Mouse (Mus musculus) embryonic facial prominence, embryonic 11.5 days (tissue): ENCODE data around the gene Htr5b. TPM values are rescaled to one million over a fixed set of nuclear protein-coding genes. Genes with fewer than 3 reads are reported as not detected.

Experiments
- ATAC-seq: fragments of 200-750 bp; cut with Nextera tagmentation; replicated peaks from 2 replicates; pipeline ENCODE4 v1.8.0; 2017; ENCODE audit warnings: low read depth; ENCODE audit not compliant: insufficient number of reproducible peaks, low FRiP score, low TSS enrichment
- DNase-seq: peaks from one replicate; pipeline ENCODE4 v3.0.0-alpha.2; 2015; ENCODE audit warnings: low spot score
- H3K27ac ChIP-seq: fragments of 300-500 bp; sonication (generic); replicated peaks from 2 replicates; pipeline ENCODE4 v1.5.1; 2014; ENCODE audit warnings: mild to moderate bottlenecking, low read depth, low read length, control low read depth
- H3K27me3 ChIP-seq: fragments of 300-500 bp; sonication (generic); 2 replicates; pipeline ENCODE4 v1.6.1; 2014; ENCODE audit warnings: mild to moderate bottlenecking, low read length, moderate library complexity, mixed read lengths; ENCODE audit not compliant: control insufficient read depth, insufficient read depth
- H3K36me3 ChIP-seq: fragments of 300-500 bp; sonication (generic); replicated peaks from 2 replicates; pipeline ENCODE4 v1.6.1; 2014; ENCODE audit warnings: low read depth, mild to moderate bottlenecking, low read length, moderate library complexity, mixed read lengths; ENCODE audit not compliant: control insufficient read depth, insufficient read depth
- H3K4me1 ChIP-seq: fragments of 300-500 bp; sonication (generic); 2 replicates; pipeline ENCODE4 v1.6.1; 2014; ENCODE audit warnings: low read length, mixed read lengths; ENCODE audit not compliant: control insufficient read depth, insufficient read depth
- H3K4me2 ChIP-seq: fragments of 300-500 bp; sonication (generic); 2 replicates; pipeline ENCODE4 v1.6.1; 2014; ENCODE audit warnings: low read depth, mild to moderate bottlenecking, control low read depth, low read length, moderate library complexity
- H3K4me3 ChIP-seq: fragments of 300-500 bp; sonication (generic); 2 replicates; pipeline ENCODE4 v1.5.1; 2014; ENCODE audit warnings: low read depth, low read length, control low read depth
- H3K9ac ChIP-seq: fragments of 300-500 bp; sonication (generic); replicated peaks from 2 replicates; pipeline ENCODE4 v1.6.1; 2014; ENCODE audit warnings: mild to moderate bottlenecking, control low read depth, low read length
- H3K9me3 ChIP-seq: fragments of 300-500 bp; sonication (generic); replicated peaks from 2 replicates; pipeline ENCODE4 v1.6.1; 2016; ENCODE audit warnings: mild to moderate bottlenecking, low read length, inconsistent platforms, mixed read lengths; ENCODE audit not compliant: control insufficient read depth
- WGBS: fragments of 180-500 bp; shearing (Covaris S2); extraction: QIAGEN DNeasy Blood & Tissue Kit; methylation state at CpG from one replicate; pipeline ENCODE4 v1.1.7; 2014; 5-methylcytosine and 5-hydroxymethylcytosine counted together
- polyA plus RNA-seq: library from polyadenylated mRNA; unstranded; fragments of >200 nt; fragmentation: Nextera tagmentation; extraction: Ambion mirVana; gene quantifications from 2 replicates; pipeline ENCODE4 v1.2.1, GENCODE M21; 2014

The Htr5b gene
- 0.28 TPM in 1 of 2 replicates, not detected in the other for polyA plus RNA-seq

DNA sequence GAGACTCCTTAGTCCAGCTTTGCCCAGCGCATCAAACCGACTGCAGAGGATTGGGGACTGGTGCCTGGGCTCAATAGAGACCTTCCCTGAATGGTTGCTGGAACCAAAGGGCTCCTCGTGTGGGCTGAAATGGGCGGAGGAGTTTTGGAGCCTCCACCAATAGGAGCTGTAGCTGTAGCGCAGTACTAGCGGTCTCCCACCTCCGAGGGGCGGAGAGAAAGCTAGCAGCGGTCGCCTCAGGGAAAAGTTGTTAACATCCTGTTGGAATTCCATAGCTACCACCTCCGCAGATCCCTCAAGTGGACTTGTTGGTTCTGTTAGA is at the start of gene Htr5b:
Gene Htr5b, minus strand, starts transcription at position 67 of the 322 bp plus-strand sequence.
- no peaks in the 10 kb centered on the region for H3K9me3 ChIP-seq
- H3K27me3 ChIP-seq, result peaks cover 9% of the 10 kb centered on the region
- H3K27ac ChIP-seq, result no peak within 1 kb of the TSS
- H3K4me1 ChIP-seq, result no peaks in the 10 kb centered on the region; the same call in 1 of the 2 replicates
- peak within 1 kb of the TSS; percentile 47 for H3K4me2 ChIP-seq
- 6% methylated on average over 11 of the region's 11 CpGs for WGBS
- no peak within 1 kb of the TSS for H3K9ac ChIP-seq
- peak; percentile 83 for DNase-seq
- ATAC-seq, result peak; percentile 97
- no peaks in the 10 kb centered on the region for H3K36me3 ChIP-seq
- peak within 1 kb of the TSS; percentile 31 for H3K4me3 ChIP-seq

DNA sequence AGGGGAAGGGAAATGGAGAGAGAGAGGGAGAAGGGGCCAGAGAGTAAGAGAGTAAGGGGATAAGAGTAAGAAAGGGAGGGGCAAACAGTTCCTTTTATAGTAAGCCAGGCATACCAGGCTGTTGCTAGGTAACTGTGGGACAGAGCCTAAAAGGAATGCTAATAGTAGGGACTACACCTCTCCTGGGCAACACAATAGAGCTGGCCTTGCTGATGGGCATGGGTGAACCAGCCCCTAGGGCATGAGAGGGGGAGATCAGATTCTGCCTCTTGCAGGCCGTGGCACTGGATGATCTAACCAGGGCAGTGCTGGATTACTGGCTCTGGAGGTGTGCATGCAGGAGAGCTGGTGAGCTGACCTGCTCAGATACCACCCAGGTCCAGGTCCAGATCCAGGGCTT is 49.2 kb upstream of the Htr5b start:
- DNase-seq (no peak), ATAC-seq (0 out of 2 replicates have a peak, but pooled peaks have one; percentile 14)
- no peak overlapping the region for H3K4me2 ChIP-seq
- H3K36me3 ChIP-seq, result no peaks in the 10 kb centered on the region
- H3K27ac ChIP-seq, result no peak overlapping the region
- H3K9me3 ChIP-seq, result no peaks in the 10 kb centered on the region
- H3K9ac ChIP-seq, result no peak overlapping the region
- H3K4me3 ChIP-seq, result no peak overlapping the region
- H3K27me3 ChIP-seq, result no peaks in the 10 kb centered on the region
- no peaks in the 10 kb centered on the region for H3K4me1 ChIP-seq
- WGBS, result 30% methylated on average over 1 of the region's 1 CpGs

DNA sequence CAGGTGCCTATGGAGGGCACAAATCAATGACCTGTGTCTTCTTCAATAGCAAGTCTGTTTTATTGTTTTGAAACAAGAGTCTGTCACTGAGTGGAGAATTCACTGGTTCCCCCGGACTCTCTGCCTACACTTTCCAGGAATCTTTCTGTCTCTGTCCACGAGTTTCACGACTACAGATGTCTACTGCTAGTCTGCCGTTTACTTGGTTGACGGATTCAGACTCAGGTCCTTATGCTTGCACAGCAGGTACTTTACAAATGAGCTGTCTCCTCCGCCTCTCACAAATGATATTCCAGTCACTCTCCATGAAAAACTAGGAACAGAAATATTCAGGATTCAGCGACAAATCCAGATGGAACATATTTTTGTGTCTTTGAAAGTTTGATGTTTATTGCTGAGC is 42.3 kb upstream of the Htr5b start:
- 83% methylated on average over 7 of the region's 7 CpGs for WGBS
- Histone ChIP-seq H3K27me3 (no peaks in the 10 kb centered on the region), H3K27ac (no peak overlapping the region), H3K9ac (no peak overlapping the region), H3K36me3 (no peaks in the 10 kb centered on the region), H3K4me2 (no peak overlapping the region), H3K4me3 (no peak overlapping the region), H3K9me3 (no peaks in the 10 kb centered on the region), H3K4me1 (no peaks in the 10 kb centered on the region)
- ATAC-seq, result no peak
- no peak for DNase-seq

DNA sequence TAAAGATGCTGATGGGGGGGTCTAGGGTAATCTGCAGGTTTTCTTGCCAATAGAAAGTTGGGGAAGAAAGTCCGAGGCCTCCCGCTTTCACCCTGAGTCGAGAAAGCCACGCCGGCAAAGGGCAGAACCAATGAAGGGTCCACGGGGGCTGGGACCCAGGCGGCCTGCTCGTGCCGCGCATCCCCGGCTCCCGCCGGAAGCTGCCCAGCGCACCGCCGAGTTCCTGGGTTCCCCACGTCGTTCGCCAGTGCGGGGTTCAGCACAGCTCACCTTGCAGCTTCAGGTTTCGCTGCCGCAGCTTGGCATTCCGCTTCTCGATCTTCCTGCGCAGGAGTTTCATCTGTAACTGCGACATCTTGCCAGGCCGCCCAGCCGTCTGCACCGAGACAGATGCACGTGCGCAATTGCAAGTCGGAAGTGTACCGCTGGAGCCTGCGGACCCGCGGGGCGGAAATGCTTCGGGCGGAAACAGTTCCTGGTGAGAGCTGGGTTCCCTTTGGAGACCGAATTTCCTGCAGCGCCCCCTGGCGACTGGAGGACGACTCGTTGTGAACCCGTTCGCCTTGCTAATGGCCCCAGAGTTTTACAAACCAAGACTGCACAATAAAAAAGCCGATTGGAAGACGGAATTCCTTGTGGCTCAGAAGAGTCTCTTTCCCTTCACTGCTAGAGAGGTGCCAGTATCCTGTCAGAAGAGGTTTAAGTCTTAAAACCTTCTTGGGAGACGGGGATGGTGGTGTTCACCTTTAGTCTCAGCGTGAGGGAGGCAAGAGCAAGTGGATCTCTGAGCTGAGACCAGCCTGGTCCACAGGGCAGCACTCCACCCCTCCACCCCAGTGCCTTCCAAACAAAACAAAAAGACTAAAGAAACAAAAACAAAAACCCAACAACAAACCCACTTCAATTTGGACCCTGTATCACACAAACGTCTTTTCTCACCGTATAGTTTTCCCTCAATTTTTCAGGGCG is 39.5 kb upstream of the Htr5b start, which contains the start of gene Ddx18:
Gene Ddx18, minus strand, starts transcription at position 469 of the 969 bp plus-strand sequence.
- ATAC-seq (peak; percentile 95), DNase-seq (peak; percentile 97)
- peak within 1 kb of the TSS; percentile 78 for H3K9ac ChIP-seq
- peak within 1 kb of the TSS; percentile 75 for H3K4me3 ChIP-seq
- H3K27me3 ChIP-seq, result no peaks in the 10 kb centered on the region
- no peaks in the 10 kb centered on the region for H3K4me1 ChIP-seq
- no peaks in the 10 kb centered on the region for H3K9me3 ChIP-seq
- WGBS, result 7% methylated on average over 50 of the region's 53 CpGs
- H3K36me3 ChIP-seq, result peaks cover 14% of the 10 kb centered on the region
- no peak within 1 kb of the TSS for H3K27ac ChIP-seq
- peak within 1 kb of the TSS; percentile 57 for H3K4me2 ChIP-seq

DNA sequence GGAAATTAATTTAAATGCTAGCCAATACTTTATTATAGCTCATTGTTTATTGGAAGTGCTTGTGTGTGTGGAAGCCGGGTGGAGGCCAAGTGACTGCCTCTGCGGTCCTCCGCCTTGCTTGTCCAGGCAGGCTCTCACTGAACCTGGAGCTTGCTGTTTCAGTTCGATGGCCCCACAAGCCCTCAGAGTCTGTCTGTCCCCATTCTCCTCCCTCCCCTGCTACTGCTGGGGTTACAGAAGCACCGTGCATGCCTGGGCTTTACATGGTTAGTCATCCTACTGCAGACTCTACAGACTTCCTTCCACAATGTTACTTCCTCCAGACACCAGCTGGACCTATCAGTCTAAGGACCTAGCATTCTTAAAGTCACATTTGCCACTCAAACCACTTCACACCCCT is 29.6 kb upstream of the Htr5b start:
- Histone ChIP-seq H3K36me3 (peaks cover 14% of the 10 kb centered on the region), H3K27me3 (no peaks in the 10 kb centered on the region), H3K9me3 (no peaks in the 10 kb centered on the region), H3K27ac (no peak overlapping the region), H3K4me3 (no peak overlapping the region), H3K4me2 (no peak overlapping the region), H3K4me1 (no peaks in the 10 kb centered on the region), H3K9ac (no peak overlapping the region)
- DNase-seq, result no peak
- no peak for ATAC-seq
- WGBS, result 97% methylated on average over 5 of the region's 5 CpGs

DNA sequence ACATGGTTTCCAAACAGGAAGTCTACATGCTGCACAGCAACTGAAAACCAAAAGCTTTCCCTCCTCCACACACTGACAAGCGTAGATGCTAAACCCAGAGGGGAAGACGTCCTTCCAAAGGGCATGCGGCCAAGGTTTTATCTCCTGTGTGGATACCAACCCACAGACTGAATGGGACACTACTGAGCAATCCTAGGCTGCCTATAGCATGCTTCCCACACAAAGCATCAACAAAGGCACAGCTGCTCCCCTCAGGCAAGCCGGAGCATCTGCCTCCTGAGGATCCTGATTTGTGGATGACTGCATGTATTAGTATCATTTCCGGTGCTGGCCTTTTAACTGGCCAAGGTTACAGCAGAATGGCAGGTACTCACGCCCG is 23.2 kb upstream of the Htr5b start:
- peaks cover 2% of the 10 kb centered on the region for H3K36me3 ChIP-seq
- H3K27ac ChIP-seq, result no peak overlapping the region
- no peak overlapping the region for H3K4me3 ChIP-seq
- H3K4me1 ChIP-seq, result no peaks in the 10 kb centered on the region
- H3K9me3 ChIP-seq, result no peaks in the 10 kb centered on the region
- no peak for DNase-seq
- H3K9ac ChIP-seq, result no peak overlapping the region
- H3K4me2 ChIP-seq, result no peak overlapping the region
- ATAC-seq, result no peak
- H3K27me3 ChIP-seq, result no peaks in the 10 kb centered on the region
- 90% methylated on average over 7 of the region's 7 CpGs for WGBS

DNA sequence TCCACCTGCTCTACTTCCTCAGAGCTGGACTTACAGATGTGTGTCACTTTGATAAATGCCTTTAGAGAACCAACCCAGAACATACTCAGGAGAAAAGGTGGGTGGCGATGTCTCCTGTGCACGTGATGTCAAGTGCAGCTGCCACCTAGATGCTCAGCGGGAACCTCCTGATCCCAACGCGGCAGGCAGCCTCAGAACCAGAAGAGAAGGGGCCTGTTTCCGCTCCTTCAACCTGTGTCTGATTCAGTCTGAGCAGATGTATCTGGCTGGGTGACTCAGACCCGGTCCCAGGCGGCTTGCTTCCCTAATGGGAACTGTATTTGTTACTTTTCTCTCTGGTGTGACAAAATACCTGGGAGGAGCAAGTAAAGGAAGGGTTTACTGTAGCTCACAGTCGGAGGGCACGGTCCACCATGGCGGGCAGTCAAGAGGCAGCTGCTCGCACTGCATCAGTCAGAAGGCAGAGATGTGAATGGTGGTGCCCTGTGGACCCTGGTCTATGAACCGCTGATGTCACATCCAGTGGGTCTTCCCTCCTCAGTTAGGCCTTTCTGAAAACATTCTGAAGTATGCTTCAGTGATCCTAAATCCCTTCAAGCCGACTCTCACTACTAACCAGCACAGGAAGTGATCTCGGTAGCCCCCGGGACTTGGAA is 22.7 kb upstream of the Htr5b start:
- no peak for DNase-seq
- peaks cover 2% of the 10 kb centered on the region for H3K36me3 ChIP-seq
- no peak overlapping the region for H3K9ac ChIP-seq
- WGBS, result 84% methylated on average over 16 of the region's 16 CpGs
- no peaks in the 10 kb centered on the region for H3K27me3 ChIP-seq
- no peaks in the 10 kb centered on the region for H3K4me1 ChIP-seq
- H3K27ac ChIP-seq, result no peak overlapping the region
- H3K4me3 ChIP-seq, result no peak overlapping the region
- ATAC-seq, result no peak
- H3K4me2 ChIP-seq, result no peak overlapping the region
- no peaks in the 10 kb centered on the region for H3K9me3 ChIP-seq

DNA sequence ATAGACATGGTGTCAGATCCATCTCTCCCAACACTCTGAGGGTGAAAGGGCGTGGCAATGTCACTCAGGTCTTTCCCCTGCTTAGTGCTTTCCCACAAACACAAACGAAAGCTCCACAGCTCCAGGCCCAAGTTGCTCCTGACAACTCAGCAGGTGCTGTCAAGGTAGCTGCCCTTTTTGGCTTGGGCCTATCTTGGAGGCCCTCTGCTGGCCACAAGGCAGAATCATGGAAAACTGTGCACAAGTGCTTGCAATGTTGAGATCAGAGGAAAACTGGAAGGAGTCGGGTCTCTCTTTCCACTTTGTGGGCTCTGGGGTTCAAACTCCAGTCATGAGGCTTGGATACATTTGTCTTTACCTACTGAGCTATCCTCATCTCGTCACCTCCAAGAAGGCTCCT is 21.2 kb upstream of the Htr5b start:
- 75% methylated on average over 4 of the region's 4 CpGs for whole genome bisulfite sequencing
- peak; percentile 16 for DNase-seq
- Histone ChIP-seq H3K36me3 (no peaks in the 10 kb centered on the region; the same call in none of the 2 replicates), H3K27ac (no peak overlapping the region), H3K4me3 (no peak overlapping the region), H3K27me3 (no peaks in the 10 kb centered on the region), H3K4me1 (no peaks in the 10 kb centered on the region), H3K9me3 (no peaks in the 10 kb centered on the region), H3K4me2 (no peak overlapping the region), H3K9ac (no peak overlapping the region)
- ATAC-seq, result no peak
